Mouse (Mus musculus) adrenal gland, postnatal 36 days (tissue): ENCODE results near the gene Cacna1a. TPM values are rescaled to one million over a fixed set of nuclear protein-coding genes. Genes with fewer than 3 reads are reported as not detected.

Experiments
- DNase-seq, 2 experiments: peaks; one replicate each; pipeline ENCODE4 v3.0.0; 2021; ENCODE audit warnings: mixed read lengths in 1 of 2
- total RNA-seq, 2 experiments: library from RNA; stranded (reverse); gene quantifications; 2 replicates each; pipeline ENCODE4 v1.2.3; 2021

Cacna1a gene
- total RNA-seq, 2 experiments from 2014 or later = 4.3 to 7.3 TPM

- no peak for DNase-seq
Observed at GRCm38 (mm10) chr8:84474456-84474855, 86.2 kb downstream of the Cacna1a start.

- no peak for DNase-seq
Observed at GRCm38 (mm10) chr8:84477341-84477740, 89.1 kb downstream of the Cacna1a start.

- DNase-seq = no peak
Observed at GRCm38 (mm10) chr8:84483004-84483403, 94.8 kb downstream of the Cacna1a start.

- no peak for DNase-seq
Observed at GRCm38 (mm10) chr8:84485366-84485765, 97.1 kb downstream of the Cacna1a start.

GRCm38 (mm10) chr8:84485864-84486263 lies 97.6 kb downstream of the Cacna1a start:
- peak; percentile 22 to 51 for DNase-seq

GRCm38 (mm10) chr8:84489223-84489622 lies 101.0 kb downstream of the Cacna1a start:
- DNase-seq = no peak

- DNase-seq = no peak
Observed at GRCm38 (mm10) chr8:84494541-84495084, 106.4 kb downstream of the Cacna1a start.

- DNase-seq = peak in 1 of 2 experiments; percentile 13
Observed at GRCm38 (mm10) chr8:84501181-84501580, 112.9 kb downstream of the Cacna1a start.

GRCm38 (mm10) chr8:84501671-84502308 lies 113.5 kb downstream of the Cacna1a start:
- DNase-seq = peak; percentile 80 to 83

- DNase-seq = no peak
Observed at GRCm38 (mm10) chr8:84502638-84503037, 114.4 kb downstream of the Cacna1a start.

GRCm38 (mm10) chr8:84507220-84507619 lies 119.0 kb downstream of the Cacna1a start:
- no peak for DNase-seq

- peak; percentile 22 to 32 for DNase-seq
Observed at GRCm38 (mm10) chr8:84509764-84510163, 121.5 kb downstream of the Cacna1a start.

- DNase-seq = no peak
Observed at GRCm38 (mm10) chr8:84511621-84512020, 123.4 kb downstream of the Cacna1a start.

- peak; percentile 46 to 59 for DNase-seq
Observed at GRCm38 (mm10) chr8:84513765-84514164, 125.5 kb downstream of the Cacna1a start.

- no peak for DNase-seq
Observed at GRCm38 (mm10) chr8:84518180-84518579, 129.9 kb downstream of the Cacna1a start.

GRCm38 (mm10) chr8:84518720-84519119 lies 130.5 kb downstream of the Cacna1a start:
- DNase-seq = no peak

- no peak for DNase-seq
Observed at GRCm38 (mm10) chr8:84519767-84520626, 131.8 kb downstream of the Cacna1a start.

GRCm38 (mm10) chr8:84520999-84521398 lies 132.8 kb downstream of the Cacna1a start:
- no peak for DNase-seq

- DNase-seq = no peak
Observed at GRCm38 (mm10) chr8:84528036-84528435, 139.8 kb downstream of the Cacna1a start.

GRCm38 (mm10) chr8:84529548-84529947 lies 141.3 kb downstream of the Cacna1a start:
- no peak for DNase-seq

GRCm38 (mm10) chr8:84532725-84533124 lies 144.5 kb downstream of the Cacna1a start:
- DNase-seq = no peak

GRCm38 (mm10) chr8:84533341-84533740 lies 145.1 kb downstream of the Cacna1a start:
- no peak for DNase-seq

GRCm38 (mm10) chr8:84536917-84537316 lies 148.7 kb downstream of the Cacna1a start:
- no peak for DNase-seq
